Mouse (Mus musculus) liver, embryonic 14.5 days (tissue): ENCODE data around the gene Cdk1.

Experiments used
- CTCF ChIP-seq: IDR thresholded peaks from 2 replicates; pipeline ENCODE4 v1.5.1; 2016; ENCODE audit warnings: antibody characterized with exemption, low read depth, control low read depth
- EP300 ChIP-seq: IDR thresholded peaks from 2 replicates; pipeline ENCODE4 v1.6.1; 2016; ENCODE audit warnings: antibody characterized with exemption, low read depth

GRCm38 (mm10) chr10:69324816-69325215 is 27.9 kb downstream of the Cdk1 start:
- TF ChIP-seq CTCF (no peak), EP300 (no peak)
